Comparison of ENCODE assay signal across 8 mouse cellular contexts in genomic region chr3:101806149-101806548, GRCm38 (mm10). TPM values are rescaled to one million over a fixed set of nuclear protein-coding genes. Genes with fewer than 3 reads are reported as not detected.
DNase-seq lines count a peak whose midpoint lies in the region; ATAC-seq lines count a peak whose summit lies in the region.

No protein-coding gene starts in this region.

- H3K9me3 ChIP-seq in intestine, embryonic 16.5 days (ENCODE audit: control insufficient read depth, low read length) = no peaks in the 10 kb centered on the region

- peak; percentile 94 to 95 for DNase-seq in adrenal gland, adult 18-20 months (ENCODE audit: low spot score in 2 of 2)
- peak; percentile 92 for DNase-seq in embryo, embryonic 9.5 days (ENCODE audit: extremely low spot score)
- peak; percentile 80 to 88 for DNase-seq in gastrocnemius, postnatal 4 days (ENCODE audit: low spot score in 2 of 2)
- peak; percentile 89 to 93 for DNase-seq in left cerebral cortex, postnatal 14 days (ENCODE audit: low spot score in 2 of 2)
- DNase-seq in right cerebral cortex, postnatal 36 days (ENCODE audit: low spot score in 2 of 2) = peak; percentile 82 to 88
- DNase-seq in urinary bladder, postnatal 36 days (ENCODE audit: low spot score in 2 of 2) = peak; percentile 86 to 87

- no peaks in the 10 kb centered on the region for H3K27me3 ChIP-seq in intestine, embryonic 16.5 days (replicated peaks; ENCODE audit: control insufficient read depth, insufficient read depth, low read length)

- peak overlapping the region; percentile 54 for H3K4me2 ChIP-seq in intestine, embryonic 16.5 days (ENCODE audit: low read depth, low read length)

- WGBS in intestine, embryonic 16.5 days = 9% methylated on average over 16 of the region's 16 CpGs

- intact Hi-C loops in left cerebral cortex, postnatal 14 days (cut with DNase I) = no loop called here

- peak; percentile 83 for ATAC-seq in intestine, embryonic 16.5 days
- ATAC-seq in megakaryocyte-erythroid progenitor cell, adult 5-6 weeks (replicated peaks; ENCODE audit: low FRiP score, low TSS enrichment, poor library complexity, severe bottlenecking) = peak; percentile 94

- no peak overlapping the region; the same call in 1 of the 2 replicates for H3K4me3 ChIP-seq in intestine, embryonic 16.5 days (ENCODE audit: low read length)

- no peaks in the 10 kb centered on the region for H3K36me3 ChIP-seq in intestine, embryonic 16.5 days (ENCODE audit: control insufficient read depth, insufficient read depth, low read length)

- peaks cover 20% of the 10 kb centered on the region for H3K4me1 ChIP-seq in intestine, embryonic 16.5 days (ENCODE audit: control insufficient read depth, insufficient read depth, low read length)

- H3K9ac ChIP-seq in intestine, embryonic 16.5 days (ENCODE audit: low read depth, low read length) = peak overlapping the region; percentile 63

- H3K27ac ChIP-seq in intestine, embryonic 16.5 days (ENCODE audit: low read length) = peak overlapping the region; percentile 80

RNA-seq across cellular contexts. Expression of gene Mab21l3, which starts 42.6 kb away (rescaled TPM):
- under 1 TPM; 0.13 to 0.22 TPM for total RNA-seq in adrenal gland, adult 18-20 months (2021)
- total RNA-seq in gastrocnemius, postnatal 4 days (2021) = under 1 TPM; 0.12 to 0.16 TPM
- 5.3 and 6.1 TPM in 2 replicates for polyA plus RNA-seq in intestine, embryonic 16.5 days (2015; fragmentation: Nextera tagmentation; extraction: Ambion mirVana)
- total RNA-seq in left cerebral cortex, postnatal 14 days (2021) = under 1 TPM in 1 of 2 experiments, not detected in 1; 0.20 TPM
- total RNA-seq in megakaryocyte-erythroid progenitor cell, adult 5-6 weeks (2014; fragmentation: Nextera tagmentation) = not detected in 2 replicates
- total RNA-seq in megakaryocyte-erythroid progenitor cell, adult 5-6 weeks (2017) = not detected in 2 replicates
